Mouse (Mus musculus): ENCODE measurements around the gene Rex2. TPM values are rescaled to one million over a fixed set of nuclear protein-coding genes. Genes with fewer than 3 reads are reported as not detected.
"Not testable (repeated sequence)": the region's sequence is repeated elsewhere in the genome, so short reads cannot be mapped to it uniquely, and the experiment has no call there.

Rex2 gene
- not detected in 2 replicates for polyA plus RNA-seq (2015; fragmentation: Nextera tagmentation; extraction: Ambion mirVana)

GRCm38 (mm10) chr4:147021550-147021949 is at the start of gene Rex2:
TSS of gene Rex2 (plus strand) at chr4:147021850.
- not testable (repeated sequence) for H3K9me3 ChIP-seq (ENCODE audit: control insufficient read depth); H3K36me3 ChIP-seq (ENCODE audit: control insufficient read depth, insufficient read depth); H3K27me3 ChIP-seq (replicated peaks; ENCODE audit: control insufficient read depth, insufficient read depth, low read length); H3K27ac ChIP-seq (ENCODE audit: low read depth, low read length); H3K4me1 ChIP-seq (replicated peaks; ENCODE audit: control insufficient read depth, insufficient read depth, low read length); H3K4me3 ChIP-seq (ENCODE audit: low read depth, low read length); H3K9ac ChIP-seq (ENCODE audit: low read depth, low read length); ATAC-seq; H3K4me2 ChIP-seq (replicated peaks; ENCODE audit: low read depth)
- WGBS = no CpG with 5 or more reads among the region's 6 CpGs

GRCm38 (mm10) chr4:146976581-146976980 is 45.1 kb upstream of the Rex2 start:
- H3K9ac ChIP-seq (ENCODE audit: low read depth, low read length); H3K4me2 ChIP-seq (replicated peaks; ENCODE audit: low read depth); H3K27me3 ChIP-seq (replicated peaks; ENCODE audit: control insufficient read depth, insufficient read depth, low read length); ATAC-seq; H3K9me3 ChIP-seq (ENCODE audit: control insufficient read depth); H3K4me1 ChIP-seq (replicated peaks; ENCODE audit: control insufficient read depth, insufficient read depth, low read length); H3K36me3 ChIP-seq (ENCODE audit: control insufficient read depth, insufficient read depth); H3K27ac ChIP-seq (ENCODE audit: low read depth, low read length); H3K4me3 ChIP-seq (ENCODE audit: low read depth, low read length): not testable (repeated sequence)
- 21% methylated on average over 2 of the region's 2 CpGs for WGBS

GRCm38 (mm10) chr4:147018400-147018799 is 3.2 kb upstream of the Rex2 start:
- not testable (repeated sequence) for H3K4me3 ChIP-seq (ENCODE audit: low read depth, low read length); H3K27ac ChIP-seq (ENCODE audit: low read depth, low read length); ATAC-seq; H3K4me1 ChIP-seq (replicated peaks; ENCODE audit: control insufficient read depth, insufficient read depth, low read length); H3K36me3 ChIP-seq (ENCODE audit: control insufficient read depth, insufficient read depth); H3K4me2 ChIP-seq (replicated peaks; ENCODE audit: low read depth); H3K27me3 ChIP-seq (replicated peaks; ENCODE audit: control insufficient read depth, insufficient read depth, low read length); H3K9ac ChIP-seq (ENCODE audit: low read depth, low read length); H3K9me3 ChIP-seq (ENCODE audit: control insufficient read depth)
- WGBS = no CpG with 5 or more reads among the region's 1 CpGs

GRCm38 (mm10) chr4:147026374-147026773 is 4.7 kb downstream of the Rex2 start:
- H3K4me3 ChIP-seq (ENCODE audit: low read depth, low read length) = not testable (repeated sequence)

GRCm38 (mm10) chr4:147031308-147032036 is 9.8 kb downstream of the Rex2 start:
- H3K4me1 ChIP-seq (replicated peaks; ENCODE audit: control insufficient read depth, insufficient read depth, low read length); H3K27ac ChIP-seq (ENCODE audit: low read depth, low read length); H3K4me2 ChIP-seq (replicated peaks; ENCODE audit: low read depth); H3K9me3 ChIP-seq (ENCODE audit: control insufficient read depth); H3K4me3 ChIP-seq (ENCODE audit: low read depth, low read length); H3K9ac ChIP-seq (ENCODE audit: low read depth, low read length); H3K36me3 ChIP-seq (ENCODE audit: control insufficient read depth, insufficient read depth); H3K27me3 ChIP-seq (replicated peaks; ENCODE audit: control insufficient read depth, insufficient read depth, low read length): not testable (repeated sequence)
- 0 out of 2 replicates have a peak, but pooled peaks have one; percentile 25 for ATAC-seq
- WGBS = 90% methylated on average over 1 of the region's 2 CpGs

More at GRCm38 (mm10) chr4:147026374-147026773, 4.7 kb downstream of the Rex2 start:
- not testable (repeated sequence) for H3K4me1 ChIP-seq (replicated peaks; ENCODE audit: control insufficient read depth, insufficient read depth, low read length); H3K27ac ChIP-seq (ENCODE audit: low read depth, low read length); H3K9ac ChIP-seq (ENCODE audit: low read depth, low read length); H3K27me3 ChIP-seq (replicated peaks; ENCODE audit: control insufficient read depth, insufficient read depth, low read length); ATAC-seq; H3K36me3 ChIP-seq (ENCODE audit: control insufficient read depth, insufficient read depth); H3K4me2 ChIP-seq (replicated peaks; ENCODE audit: low read depth); H3K9me3 ChIP-seq (ENCODE audit: control insufficient read depth)
- WGBS = 61% methylated on average over 1 of the region's 1 CpGs

GRCm38 (mm10) chr4:147063768-147064167 is 42.1 kb downstream of the Rex2 start:
- not testable (repeated sequence) for H3K4me3 ChIP-seq (ENCODE audit: low read depth, low read length); H3K27me3 ChIP-seq (replicated peaks; ENCODE audit: control insufficient read depth, insufficient read depth, low read length); H3K9ac ChIP-seq (ENCODE audit: low read depth, low read length); H3K36me3 ChIP-seq (ENCODE audit: control insufficient read depth, insufficient read depth); H3K4me2 ChIP-seq (replicated peaks; ENCODE audit: low read depth); ATAC-seq; H3K9me3 ChIP-seq (ENCODE audit: control insufficient read depth); H3K27ac ChIP-seq (ENCODE audit: low read depth, low read length); H3K4me1 ChIP-seq (replicated peaks; ENCODE audit: control insufficient read depth, insufficient read depth, low read length)
- WGBS = 100% methylated on average over 2 of the region's 3 CpGs

GRCm38 (mm10) chr4:147065861-147066260 is 44.2 kb downstream of the Rex2 start:
- ATAC-seq; H3K4me3 ChIP-seq (ENCODE audit: low read depth, low read length); H3K27ac ChIP-seq (ENCODE audit: low read depth, low read length); H3K36me3 ChIP-seq (ENCODE audit: control insufficient read depth, insufficient read depth); H3K9ac ChIP-seq (ENCODE audit: low read depth, low read length); H3K4me1 ChIP-seq (replicated peaks; ENCODE audit: control insufficient read depth, insufficient read depth, low read length); H3K4me2 ChIP-seq (replicated peaks; ENCODE audit: low read depth); H3K27me3 ChIP-seq (replicated peaks; ENCODE audit: control insufficient read depth, insufficient read depth, low read length); H3K9me3 ChIP-seq (ENCODE audit: control insufficient read depth): not testable (repeated sequence)
- 77% methylated on average over 2 of the region's 3 CpGs for WGBS

GRCm38 (mm10) chr4:147066380-147066779 is 44.7 kb downstream of the Rex2 start:
- H3K4me2 ChIP-seq (replicated peaks; ENCODE audit: low read depth); H3K9me3 ChIP-seq (ENCODE audit: control insufficient read depth); H3K27me3 ChIP-seq (replicated peaks; ENCODE audit: control insufficient read depth, insufficient read depth, low read length); H3K36me3 ChIP-seq (ENCODE audit: control insufficient read depth, insufficient read depth); H3K4me3 ChIP-seq (ENCODE audit: low read depth, low read length); H3K27ac ChIP-seq (ENCODE audit: low read depth, low read length); ATAC-seq; H3K9ac ChIP-seq (ENCODE audit: low read depth, low read length); H3K4me1 ChIP-seq (replicated peaks; ENCODE audit: control insufficient read depth, insufficient read depth, low read length): not testable (repeated sequence)
- WGBS = 88% methylated on average over 1 of the region's 1 CpGs

- not testable (repeated sequence) for H3K9ac ChIP-seq (ENCODE audit: low read depth, low read length); H3K4me2 ChIP-seq (replicated peaks; ENCODE audit: low read depth); H3K4me3 ChIP-seq (ENCODE audit: low read depth, low read length); H3K27ac ChIP-seq (ENCODE audit: low read depth, low read length); H3K9me3 ChIP-seq (ENCODE audit: control insufficient read depth); H3K36me3 ChIP-seq (ENCODE audit: control insufficient read depth, insufficient read depth); ATAC-seq; H3K4me1 ChIP-seq (replicated peaks; ENCODE audit: control insufficient read depth, insufficient read depth, low read length); H3K27me3 ChIP-seq (replicated peaks; ENCODE audit: control insufficient read depth, insufficient read depth, low read length)
- 62% methylated on average over 2 of the region's 2 CpGs for WGBS
Measured at GRCm38 (mm10) chr4:147095641-147096040, 74.0 kb downstream of the Rex2 start.

Measured in intestine, postnatal 0 days (tissue).